Mouse (Mus musculus): Measurements from ENCODE around the gene Klhl2. TPM values are rescaled to one million over a fixed set of nuclear protein-coding genes. Genes with fewer than 3 reads are reported as not detected.
A peak's percentile ranks its signal among the peaks of the same experiment; 100 is the strongest.

The Klhl2 gene
- total and polyA plus RNA-seq, 3 experiments, result 9.3 to 11.5 (median 10.8) TPM

DNA sequence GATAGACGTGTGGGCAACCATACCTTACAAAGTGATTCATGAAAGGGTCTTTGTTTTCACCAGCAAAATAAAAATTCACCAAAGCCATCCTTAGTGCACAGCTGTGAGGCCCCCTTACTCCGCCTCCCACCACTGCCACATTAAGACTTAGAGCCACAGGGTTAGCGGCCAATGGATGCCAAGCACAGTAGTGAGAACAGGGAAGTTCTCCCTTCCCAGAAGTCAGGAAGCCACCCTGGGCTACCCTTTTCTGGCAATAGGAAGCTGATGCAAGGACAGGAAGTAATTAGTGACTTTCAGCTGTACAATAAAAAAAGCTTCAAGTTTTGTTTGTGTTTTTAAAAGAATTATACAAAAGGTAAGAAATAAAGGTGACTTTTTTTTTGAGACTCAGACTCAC lies 18.2 kb downstream of the Klhl2 start:
- H3K36me3 ChIP-seq (replicated peaks in 1 of 2; ENCODE audit: control insufficient read depth in 1 of 2, insufficient read depth in 1 of 2, low read length in 1 of 2), result peaks cover 13 to 60% of the 10 kb centered on the region in 2 experiments
- in situ Hi-C loops (cut with MboI; ENCODE audit: low pct_ligation_motif_present, low pct_unique_long_range_greater_than_20kb, low sequenced_read_pairs), result loop anchor here (10.0 to 25.0 kb wide), 2 partner anchors 97 to 106 kb away; partner anchors contain the start of genes Msmo1 and Tmem192
- DNase-seq (ENCODE audit: extremely low read depth), result no peak

GRCm38 (mm10) chr8:64829921-64830320 lies 19.9 kb downstream of the Klhl2 start:
- dilution Hi-C loops (cut with MboI; ENCODE audit: extremely low pct_ligation_motif_present, extremely low pct_unique_long_range_greater_than_20kb, low sequenced_read_pairs) (no loop called here), in situ Hi-C loops (cut with MboI; ENCODE audit: low pct_ligation_motif_present, low pct_unique_long_range_greater_than_20kb, low sequenced_read_pairs) (loop anchor here (10.0 to 25.0 kb wide), 2 partner anchors 95 to 107 kb away; partner anchors contain the start of genes Msmo1 and Tmem192)
- Histone ChIP-seq H3K9me3 (replicated peaks; ENCODE audit: low read length) (no peaks in the 10 kb centered on the region), H3K4me2 (ENCODE audit: insufficient read depth, low read depth, poor library complexity, severe bottlenecking) (no peak overlapping the region), H3K27ac (ENCODE audit: insufficient read depth, low read depth) (no peak overlapping the region), H3K79me2 (replicated peaks; ENCODE audit: control insufficient read depth, extremely low read depth, insufficient read depth, poor library complexity, severe bottlenecking) (no peaks in the 10 kb centered on the region), H3K4me1 (ENCODE audit: control insufficient read depth in 1 of 2, insufficient read depth in 2 of 2) (peaks cover 0 to 27% of the 10 kb centered on the region in 2 experiments; a peak in 1 of 4 replicates), H3K9ac (ENCODE audit: insufficient read depth, low read depth) (no peak overlapping the region), H3K36me3 (replicated peaks in 1 of 2; ENCODE audit: control insufficient read depth in 1 of 2, insufficient read depth in 1 of 2, low read length in 1 of 2) (peaks cover 16 to 77% of the 10 kb centered on the region in 2 experiments), H3K27me3 (replicated peaks) (no peaks in the 10 kb centered on the region), H3K4me3 (replicated peaks in 1 of 3; ENCODE audit: low read depth in 2 of 3, low read length in 2 of 3, poor library complexity in 1 of 3) (no peak overlapping the region)
- DNase-seq (ENCODE audit: extremely low read depth), result no peak
- no peak for TF ChIP-seq JUN (IDR thresholded peaks at IDR 0.05; ENCODE audit: insufficient read depth, low read depth, low read length)

More for the DNA sequence above, 18.2 kb downstream of the Klhl2 start:
- no peak for TF ChIP-seq UBTF (IDR thresholded peaks at IDR 0.05; ENCODE audit: low read depth, low read length)
- no peak for TF ChIP-seq KAT2A (IDR thresholded peaks at IDR 0.05; ENCODE audit: insufficient replicate concordance, low read length)
- TF ChIP-seq CTCF (conservative IDR thresholded peaks at IDR 0.05 in 1 of 2, IDR thresholded peaks at IDR 0.05 in 1 of 2; ENCODE audit: low read depth in 2 of 2, low read length in 2 of 2), result no peak
- TF ChIP-seq ZC3H11A (IDR thresholded peaks at IDR 0.05; ENCODE audit: low read depth, low read length), result no peak
- TF ChIP-seq TBP (conservative IDR thresholded peaks at IDR 0.05; ENCODE audit: low read depth, low read length), result no peak
- TF ChIP-seq CHD2 (IDR thresholded peaks at IDR 0.05; ENCODE audit: low read length), result no peak
- no peak for TF ChIP-seq ZKSCAN1 (IDR thresholded peaks at IDR 0.05; ENCODE audit: borderline replicate concordance, low read depth, low read length)
- no peak for TF ChIP-seq MAX (IDR thresholded peaks at IDR 0.05; ENCODE audit: low read length)
- no peak for TF ChIP-seq MEF2A (IDR thresholded peaks at IDR 0.05; ENCODE audit: borderline replicate concordance, low read depth, low read length)
- dilution Hi-C loops (cut with MboI; ENCODE audit: extremely low pct_ligation_motif_present, extremely low pct_unique_long_range_greater_than_20kb, low sequenced_read_pairs), result no loop called here
- Histone ChIP-seq H3K4me3 (replicated peaks in 1 of 3; ENCODE audit: low read depth in 2 of 3, low read length in 2 of 3, poor library complexity in 1 of 3) (no peak overlapping the region), H3K4me1 (ENCODE audit: control insufficient read depth in 1 of 2, insufficient read depth in 2 of 2) (peaks cover 0 to 27% of the 10 kb centered on the region in 2 experiments; a peak in 1 of 4 replicates), H3K9ac (ENCODE audit: insufficient read depth, low read depth) (no peak overlapping the region), H3K27ac (ENCODE audit: insufficient read depth, low read depth) (no peak overlapping the region), H3K27me3 (replicated peaks) (no peaks in the 10 kb centered on the region), H3K79me2 (replicated peaks; ENCODE audit: control insufficient read depth, extremely low read depth, insufficient read depth, poor library complexity, severe bottlenecking) (peaks cover 3% of the 10 kb centered on the region; the same call in 1 of the 2 replicates), H3K9me3 (replicated peaks; ENCODE audit: low read length) (no peaks in the 10 kb centered on the region), H3K4me2 (ENCODE audit: insufficient read depth, low read depth, poor library complexity, severe bottlenecking) (no peak overlapping the region)

DNA sequence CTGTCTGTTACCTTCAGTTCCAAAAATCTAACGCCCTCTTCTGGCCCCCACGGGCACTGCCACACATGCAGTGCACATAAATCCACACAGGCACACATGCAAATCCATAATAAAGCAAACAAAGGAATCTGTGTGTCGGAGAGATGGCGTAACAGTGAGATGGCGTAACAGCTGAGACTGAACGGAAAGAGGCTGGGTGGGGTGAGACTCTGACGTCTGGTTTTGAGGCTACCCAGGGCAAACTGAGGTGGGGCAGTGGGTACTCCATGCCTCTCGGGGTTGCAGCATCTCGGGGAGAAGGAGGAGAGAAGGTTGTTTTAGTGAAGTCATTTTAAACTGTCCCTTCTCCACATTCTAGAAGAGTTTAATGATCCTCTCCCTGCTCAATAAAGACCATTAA lies 20.4 kb downstream of the Klhl2 start:
- peaks cover 0 to 27% of the 10 kb centered on the region in 2 experiments; a peak in 1 of 4 replicates for H3K4me1 ChIP-seq (ENCODE audit: control insufficient read depth in 1 of 2, insufficient read depth in 2 of 2)
- no peaks in the 10 kb centered on the region for H3K9me3 ChIP-seq (replicated peaks; ENCODE audit: low read length)
- no peak for DNase-seq (ENCODE audit: extremely low read depth)
- no peak overlapping the region for H3K9ac ChIP-seq (ENCODE audit: insufficient read depth, low read depth)
- no peak overlapping the region for H3K27ac ChIP-seq (ENCODE audit: insufficient read depth, low read depth)
- no peaks in the 10 kb centered on the region for H3K79me2 ChIP-seq (replicated peaks; ENCODE audit: control insufficient read depth, extremely low read depth, insufficient read depth, poor library complexity, severe bottlenecking)
- H3K4me2 ChIP-seq (ENCODE audit: insufficient read depth, low read depth, poor library complexity, severe bottlenecking), result no peak overlapping the region
- in situ Hi-C loops (cut with MboI; ENCODE audit: low pct_ligation_motif_present, low pct_unique_long_range_greater_than_20kb, low sequenced_read_pairs) (loop anchor here (25.0 kb wide), 1 partner anchor 108 kb away; the partner anchor contains the start of gene Tmem192), dilution Hi-C loops (cut with MboI; ENCODE audit: extremely low pct_ligation_motif_present, extremely low pct_unique_long_range_greater_than_20kb, low sequenced_read_pairs) (no loop called here)
- no peak overlapping the region for H3K4me3 ChIP-seq (replicated peaks in 1 of 3; ENCODE audit: low read depth in 2 of 3, low read length in 2 of 3, poor library complexity in 1 of 3)
- peaks cover 16 to 81% of the 10 kb centered on the region in 2 experiments for H3K36me3 ChIP-seq (replicated peaks in 1 of 2; ENCODE audit: control insufficient read depth in 1 of 2, insufficient read depth in 1 of 2, low read length in 1 of 2)
- TF ChIP-seq NRF1 (IDR thresholded peaks at IDR 0.05; ENCODE audit: low read depth, low read length) (no peak), E2F4 (IDR thresholded peaks at IDR 0.05; ENCODE audit: insufficient replicate concordance, low read depth, low read length) (no peak), CTCF (conservative IDR thresholded peaks at IDR 0.05 in 1 of 2, IDR thresholded peaks at IDR 0.05 in 1 of 2; ENCODE audit: low read depth in 2 of 2, low read length in 2 of 2) (0 out of 4 replicates have a peak, but pooled peaks of 1 of the 2 experiments have one; percentile 1)
- H3K27me3 ChIP-seq (replicated peaks), result no peaks in the 10 kb centered on the region

All from CH12.LX (cell line).